Mouse (Mus musculus): ENCODE measurements at regions not wholly inside any gene's neighbourhood (a gene's known extent, or its start where the extent isn't known, plus 50 kb on each side); places are given as distances from the start of the nearest gene placed in this dataset.

DNA sequence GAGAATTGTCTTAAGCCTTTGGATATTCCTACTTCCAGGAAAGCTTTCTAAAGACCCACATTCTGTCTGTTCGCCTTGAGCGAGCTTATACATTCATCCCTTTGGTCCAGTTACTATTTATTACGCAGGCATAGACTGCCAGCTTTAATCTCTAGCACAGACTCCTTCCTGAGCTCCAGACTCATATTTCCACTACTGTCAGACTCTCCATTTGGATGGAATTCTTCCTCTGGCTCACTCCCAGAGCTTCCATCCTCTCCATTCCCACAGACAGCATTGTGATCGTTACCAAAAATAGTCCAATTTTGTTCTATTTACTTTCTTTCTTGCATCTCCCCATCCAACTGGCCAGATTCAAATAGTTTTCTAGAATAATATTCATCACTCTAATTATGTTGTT is 420.3 kb upstream of the Syt1 start:
- H3K9me3 ChIP-seq (ENCODE audit: control insufficient read depth, low read length), result no peaks in the 10 kb centered on the region
- WGBS, result 80% methylated on average over 4 of the region's 4 CpGs
- H3K9ac ChIP-seq (ENCODE audit: low read depth, low read length), result no peak overlapping the region
- H3K27me3 ChIP-seq (replicated peaks; ENCODE audit: control insufficient read depth, insufficient read depth, low read length), result no peaks in the 10 kb centered on the region
- H3K36me3 ChIP-seq (ENCODE audit: control insufficient read depth, insufficient read depth, low read length), result no peaks in the 10 kb centered on the region
- H3K4me1 ChIP-seq (replicated peaks; ENCODE audit: control insufficient read depth, insufficient read depth, low read length), result no peaks in the 10 kb centered on the region
- no peak overlapping the region for H3K4me2 ChIP-seq
- H3K27ac ChIP-seq (ENCODE audit: low read depth, low read length), result no peak overlapping the region
- no peak overlapping the region for H3K4me3 ChIP-seq (ENCODE audit: low read depth, low read length)
- ATAC-seq (replicated peaks; ENCODE audit: low FRiP score), result no peak
- DNase-seq (ENCODE audit: low spot score), result no peak

DNA sequence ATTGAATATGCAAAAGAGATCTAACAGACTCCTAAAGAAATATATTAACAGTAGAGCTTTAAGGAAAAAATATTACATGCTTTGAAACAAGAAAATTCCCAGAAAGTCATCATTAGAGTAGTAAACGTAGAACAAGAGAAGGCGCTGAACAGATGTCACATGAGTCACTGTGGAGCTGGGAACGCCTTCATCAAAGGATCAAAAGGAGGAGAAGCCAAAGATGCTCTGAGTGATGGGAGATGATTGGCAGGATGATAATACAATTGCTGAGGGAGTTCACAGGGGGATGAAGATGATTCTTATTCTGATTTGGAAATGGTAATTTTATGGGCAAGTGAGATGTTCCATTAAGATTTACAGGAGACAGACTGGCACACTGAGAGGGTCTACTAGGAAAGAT is 417.1 kb upstream of the Syt1 start:
- ATAC-seq (replicated peaks; ENCODE audit: low FRiP score), result no peak
- Histone ChIP-seq H3K9me3 (ENCODE audit: control insufficient read depth, low read length) (no peaks in the 10 kb centered on the region), H3K4me2 (no peak overlapping the region), H3K36me3 (ENCODE audit: control insufficient read depth, insufficient read depth, low read length) (no peaks in the 10 kb centered on the region), H3K27me3 (replicated peaks; ENCODE audit: control insufficient read depth, insufficient read depth, low read length) (no peaks in the 10 kb centered on the region), H3K9ac (ENCODE audit: low read depth, low read length) (no peak overlapping the region), H3K27ac (ENCODE audit: low read depth, low read length) (no peak overlapping the region), H3K4me3 (ENCODE audit: low read depth, low read length) (no peak overlapping the region), H3K4me1 (replicated peaks; ENCODE audit: control insufficient read depth, insufficient read depth, low read length) (no peaks in the 10 kb centered on the region)
- DNase-seq (ENCODE audit: low spot score), result no peak
- WGBS, result 84% methylated on average over 3 of the region's 3 CpGs

DNA sequence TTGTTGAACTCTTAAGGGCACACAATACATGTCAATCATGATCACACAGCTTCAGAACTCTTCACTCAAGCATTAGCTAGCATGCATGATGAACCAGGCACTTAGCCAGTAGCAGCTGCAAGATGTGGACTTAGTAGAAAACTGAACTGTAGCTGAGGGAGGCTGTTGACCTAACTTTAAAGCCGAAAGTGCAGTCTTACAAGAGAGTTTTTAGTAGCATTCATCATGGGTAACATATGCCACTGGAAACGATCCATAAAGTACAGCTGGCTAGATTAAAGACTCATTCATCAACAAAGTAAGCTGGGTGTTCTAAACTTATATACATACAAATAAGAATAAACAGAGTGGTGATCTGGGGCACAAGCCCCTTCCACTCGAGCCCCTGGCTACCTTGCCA is 396.2 kb upstream of the Syt1 start:
- no peaks in the 10 kb centered on the region for H3K4me1 ChIP-seq (replicated peaks; ENCODE audit: control insufficient read depth, insufficient read depth, low read length)
- no peak overlapping the region for H3K27ac ChIP-seq (ENCODE audit: low read depth, low read length)
- H3K4me2 ChIP-seq, result no peak overlapping the region
- no peak overlapping the region for H3K4me3 ChIP-seq (ENCODE audit: low read depth, low read length)
- no peaks in the 10 kb centered on the region for H3K27me3 ChIP-seq (replicated peaks; ENCODE audit: control insufficient read depth, insufficient read depth, low read length)
- H3K36me3 ChIP-seq (ENCODE audit: control insufficient read depth, insufficient read depth, low read length), result no peaks in the 10 kb centered on the region
- H3K9ac ChIP-seq (ENCODE audit: low read depth, low read length), result no peak overlapping the region
- H3K9me3 ChIP-seq (ENCODE audit: control insufficient read depth, low read length), result no peaks in the 10 kb centered on the region
- WGBS, result 69% methylated on average over 3 of the region's 3 CpGs
- DNase-seq (ENCODE audit: low spot score), result no peak
- no peak for ATAC-seq (replicated peaks; ENCODE audit: low FRiP score)

DNA sequence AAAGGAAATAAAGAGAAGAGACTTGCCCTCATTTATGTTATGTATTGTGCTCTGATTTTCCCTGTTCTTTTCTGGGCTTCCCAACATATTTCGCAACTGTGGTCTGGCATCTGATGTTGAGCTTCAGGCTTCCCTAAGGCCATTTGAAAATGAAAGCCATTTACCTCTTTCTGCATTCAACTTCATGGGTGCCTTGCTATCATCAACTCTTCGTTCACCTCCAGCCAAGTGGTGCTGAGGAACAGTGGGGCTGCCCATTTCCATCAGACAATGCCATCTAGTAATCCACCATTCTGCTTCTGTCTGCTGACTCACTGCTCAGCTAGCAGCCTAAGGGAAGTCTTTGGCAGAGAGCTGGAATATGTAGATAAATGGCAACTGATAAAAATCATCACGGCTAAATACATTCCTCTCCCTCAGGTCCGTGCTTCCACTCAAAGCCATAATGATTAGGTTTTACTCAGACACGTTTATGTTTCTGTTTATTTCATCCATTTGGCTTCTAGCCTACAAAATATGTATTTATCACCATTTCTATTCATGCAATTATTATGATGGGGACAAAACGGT is 394.4 kb upstream of the Syt1 start:
- Histone ChIP-seq H3K9me3 (ENCODE audit: control insufficient read depth, low read length) (no peaks in the 10 kb centered on the region), H3K4me2 (no peak overlapping the region), H3K4me3 (ENCODE audit: low read depth, low read length) (no peak overlapping the region), H3K36me3 (ENCODE audit: control insufficient read depth, insufficient read depth, low read length) (no peaks in the 10 kb centered on the region), H3K27ac (ENCODE audit: low read depth, low read length) (no peak overlapping the region), H3K27me3 (replicated peaks; ENCODE audit: control insufficient read depth, insufficient read depth, low read length) (no peaks in the 10 kb centered on the region), H3K4me1 (replicated peaks; ENCODE audit: control insufficient read depth, insufficient read depth, low read length) (no peaks in the 10 kb centered on the region), H3K9ac (ENCODE audit: low read depth, low read length) (no peak overlapping the region)
- WGBS, result 75% methylated on average over 6 of the region's 6 CpGs
- DNase-seq (ENCODE audit: low spot score), result no peak
- no peak for ATAC-seq (replicated peaks; ENCODE audit: low FRiP score)

DNA sequence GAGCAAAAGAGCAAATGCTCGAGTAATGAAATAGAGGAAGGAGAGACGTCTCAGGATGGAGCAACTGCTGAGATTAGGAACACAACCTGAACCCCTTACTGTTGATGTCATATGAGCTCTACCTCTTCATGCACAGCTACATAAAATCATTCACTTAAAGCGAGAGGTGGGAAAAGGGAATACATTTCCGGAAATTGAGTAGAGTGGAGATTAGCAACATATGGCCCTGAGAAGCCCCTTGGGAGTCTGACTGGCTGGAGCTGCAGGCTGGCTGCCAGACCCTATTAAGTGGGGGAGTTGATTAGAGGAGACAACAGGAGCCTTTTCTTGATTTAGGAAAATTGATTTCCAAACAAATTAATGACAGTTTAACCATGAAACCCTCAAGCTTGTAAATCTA is 373.0 kb upstream of the Syt1 start:
- WGBS, result 72% methylated on average over 4 of the region's 4 CpGs

DNA sequence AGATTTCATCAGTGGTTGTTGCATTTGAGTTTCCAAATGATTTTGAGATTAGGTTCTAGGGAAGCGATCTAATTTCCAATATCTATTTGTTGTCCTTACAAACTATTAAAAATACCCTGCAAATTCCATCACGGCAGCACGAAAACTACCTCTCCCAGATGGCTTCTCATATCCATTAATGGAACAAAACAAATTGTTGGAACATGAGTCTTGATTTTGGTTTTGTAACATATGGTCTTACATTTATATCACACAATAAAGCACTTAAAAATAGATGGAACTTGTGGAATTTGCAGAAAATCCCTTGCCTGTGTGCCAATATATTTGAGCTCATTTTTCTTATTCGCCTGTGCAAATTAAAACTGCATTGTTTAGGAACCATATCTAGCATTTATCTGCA is 368.1 kb upstream of the Syt1 start:
- Histone ChIP-seq H3K36me3 (ENCODE audit: control insufficient read depth, insufficient read depth, low read length) (no peaks in the 10 kb centered on the region), H3K4me3 (ENCODE audit: low read depth, low read length) (no peak overlapping the region), H3K27me3 (replicated peaks; ENCODE audit: control insufficient read depth, insufficient read depth, low read length) (no peaks in the 10 kb centered on the region), H3K9me3 (ENCODE audit: control insufficient read depth, low read length) (no peaks in the 10 kb centered on the region), H3K9ac (ENCODE audit: low read depth, low read length) (no peak overlapping the region), H3K4me2 (no peak overlapping the region), H3K27ac (ENCODE audit: low read depth, low read length) (no peak overlapping the region), H3K4me1 (replicated peaks; ENCODE audit: control insufficient read depth, insufficient read depth, low read length) (no peaks in the 10 kb centered on the region)
- 87% methylated on average over 4 of the region's 4 CpGs for WGBS
- DNase-seq (ENCODE audit: low spot score) (no peak), ATAC-seq (replicated peaks; ENCODE audit: low FRiP score) (no peak)

More for the DNA sequence above, 373.0 kb upstream of the Syt1 start:
- H3K36me3 ChIP-seq (ENCODE audit: control insufficient read depth, insufficient read depth, low read length), result no peaks in the 10 kb centered on the region
- H3K27me3 ChIP-seq (replicated peaks; ENCODE audit: control insufficient read depth, insufficient read depth, low read length), result no peaks in the 10 kb centered on the region
- no peak for DNase-seq (ENCODE audit: low spot score)
- no peak for ATAC-seq (replicated peaks; ENCODE audit: low FRiP score)
- H3K4me1 ChIP-seq (replicated peaks; ENCODE audit: control insufficient read depth, insufficient read depth, low read length), result no peaks in the 10 kb centered on the region
- no peaks in the 10 kb centered on the region for H3K9me3 ChIP-seq (ENCODE audit: control insufficient read depth, low read length)
- no peak overlapping the region for H3K4me3 ChIP-seq (ENCODE audit: low read depth, low read length)
- H3K4me2 ChIP-seq, result no peak overlapping the region
- no peak overlapping the region for H3K9ac ChIP-seq (ENCODE audit: low read depth, low read length)
- H3K27ac ChIP-seq (ENCODE audit: low read depth, low read length), result no peak overlapping the region

DNA sequence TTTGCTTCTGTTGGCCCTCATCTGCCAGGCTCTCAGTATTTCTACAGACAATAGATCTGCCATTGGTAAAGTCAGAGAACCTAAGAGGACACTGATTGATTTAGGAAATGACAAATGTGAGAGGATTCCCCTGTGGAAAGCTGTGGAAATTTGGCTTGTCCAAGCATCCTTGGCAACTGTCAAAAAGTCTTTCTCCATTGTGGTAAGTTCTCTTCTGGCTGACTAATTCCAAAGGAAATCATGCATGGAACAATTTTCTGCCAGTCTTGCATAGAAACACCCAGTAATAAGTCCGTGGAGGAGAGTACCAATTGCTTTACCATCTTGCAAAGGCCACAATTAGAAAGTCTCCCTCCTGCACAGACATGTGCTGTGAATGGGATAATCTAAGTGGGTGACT is 349.4 kb upstream of the Syt1 start:
- Histone ChIP-seq H3K4me1 (replicated peaks; ENCODE audit: control insufficient read depth, insufficient read depth, low read length) (no peaks in the 10 kb centered on the region), H3K9ac (ENCODE audit: low read depth, low read length) (no peak overlapping the region), H3K36me3 (ENCODE audit: control insufficient read depth, insufficient read depth, low read length) (no peaks in the 10 kb centered on the region), H3K4me2 (no peak overlapping the region), H3K27me3 (replicated peaks; ENCODE audit: control insufficient read depth, insufficient read depth, low read length) (no peaks in the 10 kb centered on the region), H3K27ac (ENCODE audit: low read depth, low read length) (no peak overlapping the region), H3K9me3 (ENCODE audit: control insufficient read depth, low read length) (no peaks in the 10 kb centered on the region), H3K4me3 (ENCODE audit: low read depth, low read length) (no peak overlapping the region)
- 59% methylated on average over 1 of the region's 1 CpGs for WGBS
- ATAC-seq (replicated peaks; ENCODE audit: low FRiP score), result no peak
- no peak for DNase-seq (ENCODE audit: low spot score)

DNA sequence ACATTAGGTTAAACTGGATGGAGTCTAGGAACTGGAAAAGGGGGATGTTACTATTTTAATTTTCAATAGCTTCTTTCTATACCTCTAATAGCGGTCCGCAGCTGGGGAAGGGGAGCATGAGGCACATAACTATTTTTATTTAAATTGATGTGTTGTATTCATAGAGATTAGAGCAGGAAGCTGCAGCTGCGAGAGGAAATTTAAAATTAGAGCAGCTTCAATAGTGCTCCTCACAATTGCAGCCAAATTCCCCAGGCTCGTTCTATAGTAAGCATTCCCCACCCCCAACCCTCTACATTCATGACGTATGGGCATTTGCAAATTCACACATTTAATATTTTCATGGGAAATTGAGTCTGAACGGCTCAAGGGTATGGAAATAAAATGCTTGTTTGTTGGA is 348.0 kb upstream of the Syt1 start:
- Histone ChIP-seq H3K4me2 (no peak overlapping the region), H3K9me3 (ENCODE audit: control insufficient read depth, low read length) (no peaks in the 10 kb centered on the region), H3K27me3 (replicated peaks; ENCODE audit: control insufficient read depth, insufficient read depth, low read length) (no peaks in the 10 kb centered on the region), H3K36me3 (ENCODE audit: control insufficient read depth, insufficient read depth, low read length) (no peaks in the 10 kb centered on the region), H3K4me3 (ENCODE audit: low read depth, low read length) (no peak overlapping the region), H3K4me1 (replicated peaks; ENCODE audit: control insufficient read depth, insufficient read depth, low read length) (no peaks in the 10 kb centered on the region), H3K9ac (ENCODE audit: low read depth, low read length) (no peak overlapping the region), H3K27ac (ENCODE audit: low read depth, low read length) (no peak overlapping the region)
- DNase-seq (ENCODE audit: low spot score), result no peak
- ATAC-seq (replicated peaks; ENCODE audit: low FRiP score), result no peak
- 79% methylated on average over 6 of the region's 6 CpGs for WGBS

DNA sequence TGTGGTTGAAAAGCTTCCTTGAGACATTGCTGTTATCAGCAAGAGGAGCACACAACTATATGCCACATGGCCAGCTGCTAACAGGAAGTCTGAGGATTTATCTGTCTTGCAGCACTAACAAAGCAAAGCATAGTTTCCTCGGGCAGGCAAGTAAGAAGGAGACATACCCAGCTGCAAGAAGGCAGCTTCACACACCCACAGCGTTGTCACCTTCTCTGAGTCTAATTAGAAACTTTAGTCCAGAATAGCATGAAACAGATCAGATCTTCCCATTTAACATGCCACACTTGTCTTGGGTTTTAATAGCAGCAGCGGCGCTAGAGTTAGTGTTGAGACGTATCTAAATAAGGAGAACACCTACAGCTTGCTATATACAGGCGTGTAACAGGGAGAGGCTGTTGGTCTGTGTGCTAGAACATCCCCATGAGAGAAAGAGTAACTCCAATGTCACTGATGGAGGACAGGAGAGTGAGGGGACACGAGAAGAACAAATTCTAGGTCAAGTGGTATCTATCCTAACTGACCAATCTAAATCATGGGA is 322.1 kb upstream of the Syt1 start:
- 65% methylated on average over 7 of the region's 7 CpGs for WGBS
- no peak for ATAC-seq (replicated peaks; ENCODE audit: low FRiP score)
- Histone ChIP-seq H3K9ac (ENCODE audit: low read depth, low read length) (no peak overlapping the region), H3K36me3 (ENCODE audit: control insufficient read depth, insufficient read depth, low read length) (no peaks in the 10 kb centered on the region), H3K4me2 (no peak overlapping the region), H3K4me3 (ENCODE audit: low read depth, low read length) (no peak overlapping the region), H3K9me3 (ENCODE audit: control insufficient read depth, low read length) (no peaks in the 10 kb centered on the region), H3K4me1 (replicated peaks; ENCODE audit: control insufficient read depth, insufficient read depth, low read length) (no peaks in the 10 kb centered on the region), H3K27me3 (replicated peaks; ENCODE audit: control insufficient read depth, insufficient read depth, low read length) (no peaks in the 10 kb centered on the region), H3K27ac (ENCODE audit: low read depth, low read length) (no peak overlapping the region)
- no peak for DNase-seq (ENCODE audit: low spot score)
